Mouse (Mus musculus) splenic B cell, adult 2 months (primary cell): ENCODE data around the gene Ppp1r16b.

ENCODE experiments used
- DNase-seq: peaks from one replicate; pipeline ENCODE4 v3.0.0-alpha.2; 2011; ENCODE audit warnings: low read depth, low spot score
- H3K27me3 ChIP-seq: 2 replicates; pipeline ENCODE4 v1.6.1; 2012; ENCODE audit warnings: mild to moderate bottlenecking, low read length, moderate library complexity, mixed read lengths; ENCODE audit not compliant: control insufficient read depth, poor library complexity, insufficient read depth, severe bottlenecking
- H3K36me3 ChIP-seq: 2 replicates; pipeline ENCODE4 v1.6.1; 2012; ENCODE audit warnings: mild to moderate bottlenecking, low read length, moderate library complexity, mixed read lengths; ENCODE audit not compliant: control insufficient read depth, poor library complexity, insufficient read depth, severe bottlenecking

The Ppp1r16b gene

DNA sequence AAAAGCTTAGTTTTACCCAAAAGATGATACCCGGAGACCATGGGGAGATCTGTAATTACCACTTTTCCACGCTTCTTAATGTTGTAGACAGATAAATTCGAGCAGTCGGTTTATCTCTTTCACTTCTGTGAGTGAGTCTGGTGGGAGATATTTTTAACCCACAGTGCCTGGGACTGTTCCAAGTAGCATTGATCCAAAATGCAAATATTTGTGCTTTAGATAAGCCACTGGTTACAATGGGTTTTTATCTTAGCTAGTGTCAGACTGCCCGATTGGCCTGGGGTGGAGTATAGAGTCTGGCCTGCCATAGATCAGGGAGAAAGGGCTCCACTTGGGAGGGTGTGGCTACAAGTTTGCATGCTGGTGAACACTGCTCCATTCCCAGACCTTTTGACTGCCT, 103.6 kb downstream of the Ppp1r16b start:
- Histone ChIP-seq H3K27me3 (no peaks in the 10 kb centered on the region), H3K36me3 (no peaks in the 10 kb centered on the region)
- no peak for DNase-seq

DNA sequence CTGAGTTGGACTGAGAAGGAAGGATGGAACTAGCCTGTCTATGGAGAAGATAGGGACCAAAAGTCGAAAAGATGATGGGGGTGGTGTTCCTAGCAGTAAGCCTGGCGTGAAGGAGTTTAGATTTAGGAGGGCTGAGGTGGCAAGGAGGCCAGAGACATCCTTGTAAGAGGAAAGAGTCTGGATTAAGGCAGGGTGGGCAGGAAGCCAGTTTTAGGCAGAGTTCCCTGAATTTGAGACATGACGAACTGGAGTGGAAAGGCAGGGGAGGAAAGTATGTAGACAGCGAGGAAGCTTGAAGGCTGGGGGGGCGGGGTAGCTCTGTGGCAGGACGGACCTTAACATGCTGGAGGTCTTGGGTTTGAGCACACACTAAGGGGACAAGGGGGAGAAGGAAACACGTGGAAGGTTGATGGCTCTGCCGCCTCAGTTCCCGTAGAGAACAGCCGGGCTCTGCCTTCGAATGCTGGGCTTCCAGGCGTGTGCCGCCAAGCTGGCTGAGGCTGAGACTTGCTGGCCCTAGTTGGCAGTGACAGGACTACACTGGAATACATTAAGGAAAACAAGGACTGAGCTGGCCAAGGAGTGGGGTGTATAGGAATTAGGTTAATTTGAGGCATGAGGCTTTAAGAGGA, 105.0 kb downstream of the Ppp1r16b start:
- Histone ChIP-seq H3K27me3 (no peaks in the 10 kb centered on the region), H3K36me3 (no peaks in the 10 kb centered on the region)
- DNase-seq: no peak

DNA sequence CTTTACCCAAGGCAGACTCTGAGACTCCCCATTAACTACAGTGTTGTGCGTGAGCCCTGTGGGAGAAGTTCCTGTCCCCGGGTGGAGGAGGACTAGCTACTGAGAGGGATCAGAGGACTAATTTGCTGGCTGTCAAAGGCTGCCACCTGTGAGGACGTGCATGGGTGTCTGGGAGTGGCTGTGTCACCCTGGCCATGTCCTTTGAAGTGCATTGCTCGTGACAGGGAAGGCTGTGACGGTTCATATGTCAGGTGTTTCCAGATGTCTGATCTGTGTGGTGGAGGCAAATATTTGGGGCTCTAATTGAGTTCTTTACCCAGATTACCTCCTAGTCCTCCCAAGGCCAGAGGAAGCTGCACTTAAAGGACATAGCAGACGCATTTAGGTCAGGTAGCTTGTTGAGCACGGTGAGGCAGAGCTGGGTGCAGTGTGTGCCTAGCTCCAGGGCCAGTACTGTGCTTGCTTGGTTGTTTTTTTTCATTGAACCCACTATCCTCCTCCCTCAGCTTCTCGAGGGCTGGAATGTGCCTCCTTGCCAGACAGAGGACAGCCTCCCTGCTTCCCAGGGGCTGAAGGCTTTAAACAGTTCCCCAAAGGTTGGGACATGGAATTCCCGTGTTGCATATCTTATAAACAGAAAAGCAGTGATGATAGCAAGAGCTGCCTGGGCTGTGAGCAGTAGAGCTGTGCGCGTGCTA, 106.0 kb downstream of the Ppp1r16b start:
- Histone ChIP-seq H3K27me3 (no peaks in the 10 kb centered on the region), H3K36me3 (no peaks in the 10 kb centered on the region)
- no peak for DNase-seq

DNA sequence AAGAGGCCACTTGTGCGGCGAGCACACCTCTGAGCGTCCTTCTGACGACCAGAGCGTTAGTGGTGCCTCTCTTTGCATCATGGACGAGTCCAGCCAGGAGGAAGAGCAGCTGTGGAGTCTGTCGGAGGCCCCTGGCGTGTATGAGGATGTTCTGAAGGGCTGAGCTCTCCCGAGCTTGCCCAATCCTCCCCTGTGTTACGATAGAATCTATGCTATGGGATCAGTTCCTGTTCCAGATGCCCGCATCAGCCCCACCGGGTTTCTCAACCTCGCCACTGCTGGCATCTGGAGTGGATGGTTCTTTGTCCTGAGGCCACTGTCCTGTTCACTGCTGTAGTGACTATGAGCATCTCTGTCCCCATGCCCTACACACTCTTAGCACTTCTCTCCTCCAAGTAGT, 107.6 kb downstream of the Ppp1r16b start:
- Histone ChIP-seq H3K27me3 (no peaks in the 10 kb centered on the region), H3K36me3 (no peaks in the 10 kb centered on the region)
- no peak for DNase-seq

DNA sequence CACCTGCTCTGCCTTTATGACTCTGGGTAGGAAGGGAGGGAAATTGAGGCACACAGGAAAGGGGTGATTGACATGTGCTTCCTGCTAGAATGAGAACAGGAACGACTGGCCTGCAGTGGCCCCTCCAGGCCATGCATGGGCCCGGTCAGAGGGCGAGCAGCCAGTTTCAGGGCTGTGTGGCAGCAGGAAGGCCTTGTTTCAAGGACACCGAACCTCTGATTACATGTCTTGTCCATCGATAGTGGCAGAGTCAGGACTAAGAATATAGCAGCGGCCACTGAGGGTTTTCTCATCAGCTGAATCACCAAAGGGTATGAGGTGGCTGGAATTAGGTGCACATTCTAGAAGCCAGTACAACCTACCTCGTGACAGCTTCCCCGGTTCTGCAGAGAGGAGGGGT, 109.7 kb downstream of the Ppp1r16b start:
- Histone ChIP-seq H3K36me3 (no peaks in the 10 kb centered on the region), H3K27me3 (no peaks in the 10 kb centered on the region)
- DNase-seq: no peak

DNA sequence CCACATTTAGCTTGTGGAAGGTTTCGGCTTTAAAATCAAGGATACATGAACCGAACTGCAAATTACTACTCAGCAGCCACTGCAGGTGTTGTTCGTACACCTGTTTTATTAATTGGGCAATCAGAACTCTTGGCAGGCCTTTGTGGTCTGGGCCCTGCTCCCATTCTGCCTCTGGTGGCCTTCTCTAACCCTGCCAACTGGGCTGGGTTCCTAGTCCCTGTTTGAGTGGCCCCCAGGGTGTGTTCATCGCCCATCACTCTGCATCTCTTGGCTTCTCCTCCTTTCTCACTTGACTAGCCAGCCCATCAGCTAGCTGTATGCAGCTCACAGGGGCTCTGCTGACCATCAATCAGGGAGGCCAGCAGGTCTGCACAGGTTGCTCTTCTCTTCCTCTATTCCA, 111.5 kb downstream of the Ppp1r16b start:
- no peak for DNase-seq
- Histone ChIP-seq H3K36me3 (no peaks in the 10 kb centered on the region), H3K27me3 (no peaks in the 10 kb centered on the region)

DNA sequence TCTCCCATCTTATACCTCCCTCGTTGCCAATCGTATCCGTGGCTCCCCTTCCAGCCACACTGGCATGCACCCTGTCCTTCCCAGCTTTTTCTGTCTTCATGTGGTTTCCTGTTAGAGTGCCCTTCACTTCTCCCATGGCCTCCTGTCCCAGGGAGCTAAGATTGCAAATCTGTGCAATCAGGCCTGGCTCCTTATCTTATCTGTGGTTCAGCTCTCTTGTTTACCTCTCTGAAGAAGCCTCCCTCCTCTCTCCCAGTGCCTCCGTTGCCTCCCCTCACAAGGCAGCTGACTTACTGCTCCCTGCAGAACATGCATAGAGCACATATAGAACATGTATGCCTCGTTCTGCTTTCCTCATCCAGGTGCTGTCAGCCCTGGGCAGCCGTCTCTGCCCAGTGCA, 112.3 kb downstream of the Ppp1r16b start:
- no peak for DNase-seq
- Histone ChIP-seq H3K27me3 (no peaks in the 10 kb centered on the region), H3K36me3 (no peaks in the 10 kb centered on the region)

DNA sequence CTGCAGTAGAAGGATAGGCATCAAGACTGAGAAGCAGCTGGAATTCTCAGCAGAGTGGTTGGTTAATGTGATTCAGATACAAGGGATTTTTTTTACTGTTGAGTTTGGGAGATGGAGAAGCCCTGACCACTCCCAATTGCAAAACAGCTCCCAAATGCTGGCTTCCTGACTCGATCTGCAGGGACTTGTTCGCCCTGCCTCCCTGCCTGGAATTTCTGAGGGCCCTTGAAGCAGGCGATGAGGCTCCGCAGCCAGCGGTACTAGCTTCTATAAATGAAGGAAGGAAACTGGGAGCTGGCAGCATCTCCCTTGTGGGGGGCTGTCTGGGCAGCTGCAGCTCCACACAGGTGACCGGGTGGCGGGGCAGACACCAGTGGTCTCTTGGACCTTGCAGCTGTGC, 113.2 kb downstream of the Ppp1r16b start:
- Histone ChIP-seq H3K36me3 (no peaks in the 10 kb centered on the region), H3K27me3 (no peaks in the 10 kb centered on the region)
- DNase-seq: no peak

DNA sequence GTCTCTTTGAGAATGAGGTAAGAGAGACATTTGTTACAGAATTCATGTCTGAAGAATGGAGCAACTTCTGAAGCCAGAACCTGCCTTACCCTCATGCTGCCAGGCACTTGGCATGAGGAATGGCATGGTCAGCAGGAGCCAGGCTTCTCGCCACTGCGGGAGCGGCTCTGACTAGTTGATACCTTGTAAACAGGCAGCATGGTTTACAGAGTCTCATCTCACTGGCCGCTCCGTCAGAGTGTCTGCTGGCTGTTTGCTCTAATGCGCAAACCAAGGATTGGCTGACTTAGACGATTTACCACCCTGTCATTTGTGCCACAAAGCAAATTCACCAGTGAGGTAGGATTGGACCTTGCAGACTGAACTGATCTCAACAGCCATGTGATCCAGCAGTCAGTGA, 115.9 kb downstream of the Ppp1r16b start:
- DNase-seq: no peak
- no peaks in the 10 kb centered on the region for H3K36me3 ChIP-seq
- H3K27me3 ChIP-seq: no peaks in the 10 kb centered on the region

DNA sequence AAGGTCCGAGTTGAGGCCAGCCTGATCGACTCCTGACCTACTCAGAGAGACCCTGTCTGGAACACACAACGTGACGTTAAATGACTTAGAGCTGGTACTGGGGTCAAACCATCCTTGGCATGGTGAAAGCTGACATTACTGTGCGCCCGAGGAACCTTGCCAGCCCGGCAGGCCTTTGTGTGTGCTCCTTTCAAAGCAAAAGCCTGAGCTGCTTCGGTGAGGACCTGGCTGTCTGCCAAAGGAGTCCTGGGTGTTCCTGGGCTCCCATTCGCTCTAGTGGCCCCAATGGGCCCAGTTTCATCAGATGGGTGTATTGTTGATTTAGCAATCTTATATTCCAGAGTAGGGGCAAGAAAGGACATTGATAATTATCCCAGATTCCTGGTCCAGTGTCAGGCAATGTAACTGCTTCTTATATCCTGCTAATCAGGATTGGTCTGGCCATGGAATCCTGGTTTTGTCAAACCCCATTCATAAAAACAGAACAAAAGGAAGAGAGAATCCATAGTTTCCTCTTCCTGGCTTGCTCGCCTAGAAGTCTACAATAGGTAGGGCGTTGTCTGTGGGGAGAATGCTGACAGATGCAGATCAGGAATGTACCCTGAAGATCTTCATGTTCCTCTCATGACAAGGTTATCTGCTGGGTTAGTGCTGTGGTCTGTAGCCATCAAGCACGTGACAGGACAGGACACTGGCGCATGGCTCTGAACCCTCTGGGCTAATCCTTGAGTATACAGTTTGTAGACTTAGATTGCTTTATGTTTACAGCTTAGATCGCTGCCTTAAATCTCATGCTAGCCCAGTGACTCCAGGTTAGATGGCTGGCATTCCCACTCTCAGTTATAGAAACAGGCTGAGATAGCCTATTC, 122.0 kb downstream of the Ppp1r16b start:
- H3K27me3 ChIP-seq: no peaks in the 10 kb centered on the region
- no peak for DNase-seq
- H3K36me3 ChIP-seq: no peaks in the 10 kb centered on the region

DNA sequence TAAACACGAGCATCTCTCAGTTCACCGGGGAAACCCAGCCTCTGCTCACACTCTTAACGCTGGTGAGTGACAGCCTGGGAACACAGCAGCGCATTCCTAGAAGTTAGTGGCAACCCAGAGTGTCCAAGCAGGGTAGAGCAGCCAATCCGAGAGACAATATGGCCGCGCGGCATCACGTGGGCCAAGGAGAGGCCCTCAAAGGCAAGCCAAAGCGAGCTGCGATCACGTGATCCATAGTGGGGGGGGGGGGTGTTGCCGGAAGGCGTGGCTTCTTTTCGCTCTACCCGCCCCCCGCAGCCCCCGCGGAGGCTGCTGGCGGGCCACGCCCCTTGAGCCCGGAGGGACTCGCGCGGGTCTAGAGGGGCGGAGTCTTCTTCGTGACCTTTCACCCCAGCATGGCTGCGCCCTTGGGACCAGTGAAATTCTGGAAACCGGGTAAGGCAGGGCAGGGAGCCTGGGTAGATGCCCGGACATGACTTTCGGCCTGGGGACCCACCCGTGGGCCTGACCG, 129.4 kb downstream of the Ppp1r16b start, which contains the start of gene Dhx35:
TSS of gene Dhx35 (plus strand) at position 314 of the 511 bp plus-strand sequence.
- Histone ChIP-seq H3K36me3 (no peaks in the 10 kb centered on the region), H3K27me3 (no peaks in the 10 kb centered on the region)
- peak; percentile 97 for DNase-seq

DNA sequence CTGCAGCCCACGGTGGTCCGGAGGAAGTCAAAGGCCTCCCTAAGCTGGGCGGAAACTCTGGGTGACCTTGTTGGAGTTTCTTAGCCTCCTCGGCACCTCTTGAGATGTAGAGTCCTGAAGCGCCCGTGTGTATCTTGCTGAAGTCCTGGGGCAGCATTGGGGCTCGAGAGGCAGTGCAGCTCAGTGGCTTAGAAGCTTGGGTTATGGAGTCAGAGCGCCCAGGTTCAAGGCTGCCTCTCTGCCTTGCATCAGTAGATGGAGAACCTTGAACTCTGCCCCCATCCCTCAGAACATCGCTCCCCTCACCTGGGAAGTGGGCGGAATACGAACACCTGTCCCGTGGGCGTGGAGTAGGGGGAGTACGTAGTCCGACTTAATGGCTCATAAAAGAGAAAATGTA, 129.8 kb downstream of the Ppp1r16b start:
- Histone ChIP-seq H3K27me3 (no peaks in the 10 kb centered on the region), H3K36me3 (no peaks in the 10 kb centered on the region)
- no peak for DNase-seq

DNA sequence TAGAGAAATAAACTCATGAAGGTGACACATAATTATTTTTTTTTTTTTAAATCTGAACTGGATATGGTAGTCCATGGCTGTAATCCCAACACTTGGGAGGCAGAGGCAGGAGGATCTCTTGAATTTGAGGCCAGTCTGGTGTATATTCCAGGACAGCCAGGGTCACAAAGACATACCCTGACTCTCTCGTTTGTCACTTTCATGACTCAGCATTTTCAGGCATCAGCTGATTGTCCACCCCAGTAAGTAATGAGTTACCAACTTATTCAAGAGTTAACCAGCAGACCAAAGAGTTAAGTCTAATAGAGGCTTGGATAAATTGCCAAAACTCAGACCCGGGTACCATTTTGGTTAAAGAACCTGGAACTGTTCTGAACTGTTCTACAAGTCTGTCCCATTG, 130.7 kb downstream of the Ppp1r16b start:
- H3K36me3 ChIP-seq: no peaks in the 10 kb centered on the region; the same call in 1 of the 2 replicates
- DNase-seq: no peak
- no peaks in the 10 kb centered on the region for H3K27me3 ChIP-seq

DNA sequence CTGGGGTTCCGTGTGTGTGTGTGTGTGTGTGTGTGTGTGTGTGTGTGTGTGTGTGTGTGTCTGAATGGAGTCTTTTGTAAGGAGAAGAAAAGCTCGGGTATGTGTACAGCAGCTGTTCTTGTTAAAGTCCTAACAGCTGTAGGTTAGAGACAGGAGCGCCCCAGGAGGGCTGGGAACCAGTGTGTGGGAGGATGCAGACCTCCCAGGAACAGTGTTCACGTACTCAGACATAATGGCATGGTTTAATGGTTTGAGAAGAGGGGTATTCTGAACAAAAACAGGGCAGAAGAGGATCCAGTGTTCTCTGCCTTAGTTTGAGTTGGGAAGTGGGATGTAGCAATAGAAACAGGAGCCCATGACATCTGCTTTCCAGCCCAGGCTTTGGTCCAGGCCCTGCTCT, 134.1 kb downstream of the Ppp1r16b start:
- Histone ChIP-seq H3K27me3 (no peaks in the 10 kb centered on the region), H3K36me3 (peaks cover 3% of the 10 kb centered on the region)
- no peak for DNase-seq

DNA sequence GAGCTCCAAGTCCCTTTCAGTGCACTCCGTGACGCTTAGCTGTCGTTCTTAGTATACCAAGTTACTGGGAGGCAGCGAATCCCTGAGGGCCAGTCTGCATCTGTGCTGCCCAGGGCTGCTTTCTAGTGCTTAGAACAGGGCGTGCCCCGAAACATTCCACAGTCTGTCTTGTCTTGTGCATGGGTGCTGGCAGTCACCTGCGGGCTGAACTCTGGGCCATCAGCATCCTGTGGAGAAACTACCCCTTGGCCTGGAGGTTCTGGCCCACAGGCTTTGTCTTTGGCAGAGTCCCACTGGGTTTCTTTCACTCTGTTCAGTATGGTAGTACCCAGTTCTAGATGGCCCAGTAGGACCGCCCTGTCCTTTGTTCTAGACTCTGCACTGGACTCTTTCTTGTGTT, 135.6 kb downstream of the Ppp1r16b start:
- Histone ChIP-seq H3K36me3 (peaks cover 3% of the 10 kb centered on the region), H3K27me3 (no peaks in the 10 kb centered on the region)
- DNase-seq: no peak
